Mouse (Mus musculus) cerebellum, adult 18-20 months (tissue): Measurements from ENCODE around the gene Pdlim1.
A peak's percentile ranks its signal among the peaks of the same experiment; 100 is the strongest.

Experiments used
- DNase-seq, 2 experiments: peaks; one replicate each; pipeline ENCODE4 v3.0.0; 2021

Gene Pdlim1

GRCm38 (mm10) chr19:40283415-40283814 is 11.8 kb upstream of the Pdlim1 start:
- DNase-seq = no peak

GRCm38 (mm10) chr19:40278372-40279023 is 6.9 kb upstream of the Pdlim1 start:
- DNase-seq = no peak

GRCm38 (mm10) chr19:40277494-40277893 is 5.9 kb upstream of the Pdlim1 start:
- no peak for DNase-seq

- DNase-seq = no peak
Measured at GRCm38 (mm10) chr19:40275401-40276188, 4.0 kb upstream of the Pdlim1 start.

GRCm38 (mm10) chr19:40272674-40273073 is 1.0 kb upstream of the Pdlim1 start:
- no peak for DNase-seq

- DNase-seq = no peak
Measured at GRCm38 (mm10) chr19:40270351-40271307, 1.0 kb downstream of the Pdlim1 start.

- no peak for DNase-seq
Measured at GRCm38 (mm10) chr19:40269526-40269925, 2.1 kb downstream of the Pdlim1 start.

GRCm38 (mm10) chr19:40268493-40268892 is 3.1 kb downstream of the Pdlim1 start:
- DNase-seq = no peak

- DNase-seq = no peak
Measured at GRCm38 (mm10) chr19:40267380-40267779, 4.3 kb downstream of the Pdlim1 start.

- no peak for DNase-seq
Measured at GRCm38 (mm10) chr19:40259485-40259884, 12.2 kb downstream of the Pdlim1 start.

GRCm38 (mm10) chr19:40257396-40257795 is 14.2 kb downstream of the Pdlim1 start:
- DNase-seq = no peak

- DNase-seq = no peak
Measured at GRCm38 (mm10) chr19:40256376-40257050, 15.1 kb downstream of the Pdlim1 start.

- no peak for DNase-seq
Measured at GRCm38 (mm10) chr19:40255561-40255960, 16.1 kb downstream of the Pdlim1 start.

- no peak for DNase-seq
Measured at GRCm38 (mm10) chr19:40254741-40255140, 16.9 kb downstream of the Pdlim1 start.

- DNase-seq = no peak
Measured at GRCm38 (mm10) chr19:40253768-40254167, 17.9 kb downstream of the Pdlim1 start.

GRCm38 (mm10) chr19:40251115-40251514 is 20.5 kb downstream of the Pdlim1 start:
- DNase-seq = no peak

- no peak for DNase-seq
Measured at GRCm38 (mm10) chr19:40249352-40249751, 22.3 kb downstream of the Pdlim1 start.

- DNase-seq = no peak
Measured at GRCm38 (mm10) chr19:40248476-40248875, 23.2 kb downstream of the Pdlim1 start.

GRCm38 (mm10) chr19:40247268-40247666 is 24.4 kb downstream of the Pdlim1 start:
- no peak for DNase-seq

- DNase-seq = no peak
Measured at GRCm38 (mm10) chr19:40246646-40247267, 24.9 kb downstream of the Pdlim1 start.

- peak in 1 of 2 experiments; percentile 2 for DNase-seq
Measured at GRCm38 (mm10) chr19:40240838-40241689, 30.6 kb downstream of the Pdlim1 start.
